In the genomic region with DNA sequence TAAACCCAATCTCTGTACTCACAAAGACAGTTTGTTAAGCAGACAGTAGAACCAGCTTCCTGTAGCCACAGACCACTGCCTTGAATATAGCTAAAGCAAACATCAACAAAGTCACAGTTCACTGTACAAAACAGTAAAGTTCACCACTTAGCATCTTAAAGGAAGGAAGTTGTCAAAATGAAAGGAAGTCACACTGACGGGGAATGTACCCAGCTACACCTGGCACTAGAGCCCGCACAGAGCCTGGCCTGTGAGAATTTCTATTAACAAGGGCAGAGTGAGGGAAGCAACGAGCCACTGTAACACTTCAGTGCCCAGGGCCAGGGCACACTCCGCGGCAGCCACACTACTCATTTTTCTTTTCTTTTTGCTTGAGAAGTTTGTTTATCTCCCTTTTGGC, we compare ENCODE assay signal across 9 mouse cellular contexts. TPM values are rescaled to one million over a fixed set of nuclear protein-coding genes. Genes with fewer than 3 reads are reported as not detected.
DNase-seq lines count a peak whose midpoint lies in the region; ATAC-seq and TF ChIP-seq lines count a peak whose summit lies in the region.
"Had no signal": no experiment of that assay in that cellular context is flagged by ENCODE, and none has a peak within 500 bp of the region (broad histone marks: within the 10 kb centered on the region; RNA-seq: fewer than 3 reads in every experiment).

No protein-coding gene starts in this region.

- H3K27ac ChIP-seq in kidney, postnatal 0 days: peak overlapping the region; percentile 77
- H3K27ac ChIP-seq: midbrain, embryonic 12.5 days had no signal

- 0 out of 2 replicates have a peak, but pooled peaks cover 3% of the 10 kb centered on the region for H3K4me1 ChIP-seq in kidney, postnatal 0 days (replicated peaks; ENCODE audit: insufficient read depth, low read length)

- H3K36me3 ChIP-seq in kidney, postnatal 0 days (ENCODE audit: insufficient read depth, low read length): peaks cover 28% of the 10 kb centered on the region; the same call in 1 of the 2 replicates

- no peak overlapping the region for H3K4me3 ChIP-seq in kidney, postnatal 0 days (replicated peaks; ENCODE audit: low read depth, low read length)
- H3K4me3 ChIP-seq: midbrain, embryonic 12.5 days had no signal

- H3K9me3 ChIP-seq in kidney, postnatal 0 days (replicated peaks; ENCODE audit: low read length): no peaks in the 10 kb centered on the region
- H3K9me3 ChIP-seq: midbrain, embryonic 12.5 days had no signal

- no peaks in the 10 kb centered on the region for H3K27me3 ChIP-seq in kidney, postnatal 0 days (ENCODE audit: insufficient read depth, low read length)
- H3K27me3 ChIP-seq: midbrain, embryonic 12.5 days had no signal

- peak; percentile 86 for DNase-seq in A20 (ENCODE audit: low read depth, low spot score)
- DNase-seq in CD4-positive, CD25-positive, alpha-beta regulatory T cell, adult 2 months (ENCODE audit: low read depth, low spot score): peak; percentile 73
- peak; percentile 36 for DNase-seq in kidney, postnatal 0 days (ENCODE audit: low spot score)
- no peak for DNase-seq in layer of hippocampus, postnatal 10 days (ENCODE audit: low spot score in 2 of 2)
- DNase-seq in heart, adult 18-20 months: no peak
- DNase-seq: heart, postnatal 14 days had no signal

- H3K9ac ChIP-seq in kidney, postnatal 0 days (ENCODE audit: low read depth, low read length): no peak overlapping the region
- H3K9ac ChIP-seq: midbrain, embryonic 12.5 days had no signal

- no peak overlapping the region for H3K4me2 ChIP-seq in kidney, postnatal 0 days (ENCODE audit: low read length)
- H3K4me2 ChIP-seq: midbrain, embryonic 12.5 days had no signal

- no peak for ATAC-seq in kidney, postnatal 0 days (replicated peaks; ENCODE audit: low FRiP score, low read depth)
- ATAC-seq in neutrophil, adult 5-6 weeks (ENCODE audit: extremely low read depth, insufficient number of reproducible peaks, low FRiP score, poor library complexity, severe bottlenecking): peak; percentile 78
- no peak for ATAC-seq in cerebellum, adult (ENCODE audit: insufficient number of reproducible peaks, low FRiP score, low TSS enrichment)

- TF ChIP-seq CTCF in kidney, postnatal 0 days (IDR thresholded peaks at IDR 0.05; ENCODE audit: low read depth): no peak

- WGBS in kidney, postnatal 0 days: 24% methylated on average over 5 of the region's 5 CpGs

RNA-seq across cellular contexts. Expression of a gene that starts 4.0 kb away (rescaled TPM):
- 837 and 1,074 TPM in 2 replicates for polyA plus RNA-seq in kidney, postnatal 0 days (2015; fragmentation: Nextera tagmentation; extraction: Ambion mirVana)
- 872 and 946 TPM in 2 replicates for total RNA-seq in neutrophil, adult 5-6 weeks (2017)
- 100 to 1,000 TPM; 514 TPM for total RNA-seq in layer of hippocampus, postnatal 10 days (2021)
- total RNA-seq in heart, adult 18-20 months (2021): 100 to 1,000 TPM; 557 to 604 TPM

RNA-seq across cellular contexts. Expression of a gene that starts 9.5 kb away (rescaled TPM):
- polyA plus RNA-seq in kidney, postnatal 0 days (2015; fragmentation: Nextera tagmentation; extraction: Ambion mirVana): 534 and 547 TPM in 2 replicates
- total RNA-seq in neutrophil, adult 5-6 weeks (2017): 158 and 168 TPM in 2 replicates
- 100 to 1,000 TPM; 225 to 227 TPM for total RNA-seq in layer of hippocampus, postnatal 10 days (2021)
- total RNA-seq in heart, adult 18-20 months (2021): 10 to 100 TPM; 33.9 to 34.3 TPM

Comparison
In these comparisons a context has a peak if more than half of its experiments do, and no peak if none do; other contexts are left out.
1. DNase-seq: peak in A20 (single experiment), CD4-positive, CD25-positive, alpha-beta regulatory T cell, adult 2 months (single experiment) and kidney, postnatal 0 days (single experiment); none in layer of hippocampus, postnatal 10 days (0 of 2) and heart, adult 18-20 months (0 of 2).